Mouse (Mus musculus): ENCODE results near the gene Pomt1. TPM values are rescaled to one million over a fixed set of nuclear protein-coding genes. Genes with fewer than 3 reads are reported as not detected.

Gene Pomt1
- polyA plus RNA-seq, 2 experiments: 22.9 to 36.4 TPM

GRCm38 (mm10) chr2:32217656-32218055 is 18.7 kb upstream of the Pomt1 start:
- Histone ChIP-seq H3K4me2 (replicated peaks; ENCODE audit: low read depth, low read length, severe bottlenecking) (no peak overlapping the region), H3K4me3 (replicated peaks; ENCODE audit: low read length) (no peak overlapping the region), H3K9me3 (ENCODE audit: control insufficient read depth, low read length) (no peaks in the 10 kb centered on the region), H3K27ac (replicated peaks; ENCODE audit: low read depth, low read length) (no peak overlapping the region), H3K36me3 (ENCODE audit: control insufficient read depth, insufficient read depth, low read length) (peaks cover 100% of the 10 kb centered on the region), H3K9ac (ENCODE audit: low read depth, low read length, severe bottlenecking) (no peak overlapping the region), H3K27me3 (ENCODE audit: control insufficient read depth, insufficient read depth, low read length) (no peaks in the 10 kb centered on the region), H3K4me1 (ENCODE audit: control insufficient read depth, insufficient read depth, low read length) (no peaks in the 10 kb centered on the region)
- ATAC-seq (ENCODE audit: low FRiP score, low read depth) (no peak), DNase-seq (ENCODE audit: low spot score) (no peak)
- 90% methylated on average over 8 of the region's 8 CpGs for WGBS
- no peak for TF ChIP-seq POLR2A (IDR thresholded peaks at IDR 0.05; ENCODE audit: borderline replicate concordance, extremely low read depth, insufficient read depth, insufficient read length)

- Histone ChIP-seq H3K9me3 (ENCODE audit: control insufficient read depth, low read length) (no peaks in the 10 kb centered on the region), H3K4me1 (ENCODE audit: control insufficient read depth, insufficient read depth, low read length) (no peaks in the 10 kb centered on the region), H3K4me2 (replicated peaks; ENCODE audit: low read depth, low read length, severe bottlenecking) (no peak overlapping the region), H3K27ac (replicated peaks; ENCODE audit: low read depth, low read length) (no peak overlapping the region), H3K27me3 (ENCODE audit: control insufficient read depth, insufficient read depth, low read length) (no peaks in the 10 kb centered on the region), H3K9ac (ENCODE audit: low read depth, low read length, severe bottlenecking) (no peak overlapping the region), H3K36me3 (ENCODE audit: control insufficient read depth, insufficient read depth, low read length) (peaks cover 100% of the 10 kb centered on the region), H3K4me3 (replicated peaks; ENCODE audit: low read length) (no peak overlapping the region)
- DNase-seq (ENCODE audit: low spot score) (no peak), ATAC-seq (ENCODE audit: low FRiP score, low read depth) (no peak)
- no peak for TF ChIP-seq POLR2A (IDR thresholded peaks at IDR 0.05; ENCODE audit: borderline replicate concordance, extremely low read depth, insufficient read depth, insufficient read length)
- 89% methylated on average over 5 of the region's 5 CpGs for WGBS
Measured at GRCm38 (mm10) chr2:32218113-32218512, 18.3 kb upstream of the Pomt1 start.

GRCm38 (mm10) chr2:32218541-32219334 is 17.7 kb upstream of the Pomt1 start:
- Histone ChIP-seq H3K9ac (ENCODE audit: low read depth, low read length, severe bottlenecking) (no peak overlapping the region), H3K4me1 (ENCODE audit: control insufficient read depth, insufficient read depth, low read length) (no peaks in the 10 kb centered on the region), H3K27ac (replicated peaks; ENCODE audit: low read depth, low read length) (no peak overlapping the region), H3K9me3 (ENCODE audit: control insufficient read depth, low read length) (no peaks in the 10 kb centered on the region), H3K36me3 (ENCODE audit: control insufficient read depth, insufficient read depth, low read length) (peaks cover 100% of the 10 kb centered on the region), H3K27me3 (ENCODE audit: control insufficient read depth, insufficient read depth, low read length) (no peaks in the 10 kb centered on the region), H3K4me3 (replicated peaks; ENCODE audit: low read length) (no peak overlapping the region), H3K4me2 (replicated peaks; ENCODE audit: low read depth, low read length, severe bottlenecking) (no peak overlapping the region)
- WGBS: 91% methylated on average over 11 of the region's 11 CpGs
- DNase-seq (ENCODE audit: low spot score) (no peak), ATAC-seq (ENCODE audit: low FRiP score, low read depth) (no peak)
- TF ChIP-seq POLR2A (IDR thresholded peaks at IDR 0.05; ENCODE audit: borderline replicate concordance, extremely low read depth, insufficient read depth, insufficient read length): no peak

GRCm38 (mm10) chr2:32219501-32219900 is 16.9 kb upstream of the Pomt1 start:
- H3K9me3 ChIP-seq (ENCODE audit: control insufficient read depth, low read length): no peaks in the 10 kb centered on the region
- DNase-seq (ENCODE audit: low spot score) (no peak), ATAC-seq (ENCODE audit: low FRiP score, low read depth) (no peak)
- H3K36me3 ChIP-seq (ENCODE audit: control insufficient read depth, insufficient read depth, low read length): peaks cover 100% of the 10 kb centered on the region
- no peak overlapping the region for H3K4me2 ChIP-seq (replicated peaks; ENCODE audit: low read depth, low read length, severe bottlenecking)
- 96% methylated on average over 14 of the region's 14 CpGs for WGBS
- no peak overlapping the region for H3K9ac ChIP-seq (ENCODE audit: low read depth, low read length, severe bottlenecking)
- no peak overlapping the region for H3K27ac ChIP-seq (replicated peaks; ENCODE audit: low read depth, low read length)
- no peaks in the 10 kb centered on the region for H3K4me1 ChIP-seq (ENCODE audit: control insufficient read depth, insufficient read depth, low read length)
- H3K4me3 ChIP-seq (replicated peaks; ENCODE audit: low read length): no peak overlapping the region
- TF ChIP-seq POLR2A (IDR thresholded peaks at IDR 0.05; ENCODE audit: borderline replicate concordance, extremely low read depth, insufficient read depth, insufficient read length): no peak
- H3K27me3 ChIP-seq (ENCODE audit: control insufficient read depth, insufficient read depth, low read length): no peaks in the 10 kb centered on the region

GRCm38 (mm10) chr2:32220021-32220420 is 16.4 kb upstream of the Pomt1 start:
- Histone ChIP-seq H3K4me2 (replicated peaks; ENCODE audit: low read depth, low read length, severe bottlenecking) (no peak overlapping the region), H3K9me3 (ENCODE audit: control insufficient read depth, low read length) (no peaks in the 10 kb centered on the region), H3K27ac (replicated peaks; ENCODE audit: low read depth, low read length) (no peak overlapping the region), H3K4me1 (ENCODE audit: control insufficient read depth, insufficient read depth, low read length) (no peaks in the 10 kb centered on the region), H3K27me3 (ENCODE audit: control insufficient read depth, insufficient read depth, low read length) (no peaks in the 10 kb centered on the region), H3K4me3 (replicated peaks; ENCODE audit: low read length) (no peak overlapping the region), H3K36me3 (ENCODE audit: control insufficient read depth, insufficient read depth, low read length) (peaks cover 100% of the 10 kb centered on the region), H3K9ac (ENCODE audit: low read depth, low read length, severe bottlenecking) (no peak overlapping the region)
- no peak for ATAC-seq (ENCODE audit: low FRiP score, low read depth)
- DNase-seq (ENCODE audit: low spot score): no peak
- no peak for TF ChIP-seq POLR2A (IDR thresholded peaks at IDR 0.05; ENCODE audit: borderline replicate concordance, extremely low read depth, insufficient read depth, insufficient read length)
- WGBS: 95% methylated on average over 6 of the region's 6 CpGs

Measured in limb, embryonic 14.5 days (tissue).